Mouse (Mus musculus) layer of hippocampus, adult 18-20 months (tissue): ENCODE results near the gene Rps5. TPM values are rescaled to one million over a fixed set of nuclear protein-coding genes. Genes with fewer than 3 reads are reported as not detected.

ENCODE experiments used
- total RNA-seq, 2 experiments: library from RNA; stranded (reverse); gene quantifications; 2 replicates each; pipeline ENCODE4 v1.2.3; 2021

Gene Rps5
- total RNA-seq, 2 experiments from 2014 or later: 427 to 466 TPM

Other genes starting within 250 kb of the Rps5 start
- gene Vmn2r55, start 237.3 kb upstream of the Rps5 start, total RNA-seq: not detected
- gene Vmn2r56, start 187.3 kb upstream of the Rps5 start, total RNA-seq: under 1 TPM in 1 of 2 experiments, not detected in 1; 0.05 TPM
- 10 to 100 TPM; 24.2 to 26.5 TPM for gene Zscan18, start 118.7 kb upstream of the Rps5 start, total RNA-seq
- gene Zfp329, start 103.4 kb upstream of the Rps5 start, total RNA-seq: 10 to 100 TPM; 20.7 to 23.0 TPM
- gene Zfp110, start 87.5 kb upstream of the Rps5 start, total RNA-seq: 10 to 100 TPM; 14.8 to 17.1 TPM
- gene Zfp128, start 41.1 kb upstream of the Rps5 start, total RNA-seq: 1 to 10 TPM; 7.1 to 7.3 TPM
- gene Zscan22, start 24.5 kb upstream of the Rps5 start, total RNA-seq: 10 to 100 TPM; 15.9 to 17.4 TPM
- gene Rnf225, start 5.1 kb downstream of the Rps5 start, total RNA-seq: under 1 TPM; 0.71 to 0.97 TPM
- 10 to 100 TPM; 10.1 to 12.7 TPM for gene Zfp324, start 43.5 kb downstream of the Rps5 start, total RNA-seq
- 1 to 10 TPM; 8.1 to 8.6 TPM for gene Zfp446, start 55.6 kb downstream of the Rps5 start, total RNA-seq
- under 1 TPM in 1 of 2 experiments, not detected in 1; 0.57 TPM for gene Slc27a5, start 75.9 kb downstream of the Rps5 start, total RNA-seq
- gene Trim28, start 76.8 kb downstream of the Rps5 start, total RNA-seq: 100 to 1,000 TPM; 216 to 246 TPM
- 10 to 100 TPM; 33.2 to 34.3 TPM for gene Zbtb45, start 87.7 kb downstream of the Rps5 start, total RNA-seq
- 100 to 1,000 TPM; 146 to 159 TPM for gene Chmp2a, start 112.5 kb downstream of the Rps5 start, total RNA-seq
- 100 to 1,000 TPM; 196 to 202 TPM for gene Ube2m, start 116.0 kb downstream of the Rps5 start, total RNA-seq
- 10 to 100 TPM; 11.9 to 13.1 TPM for gene Mzf1, start 132.5 kb downstream of the Rps5 start, total RNA-seq
- gene Vmn1r85, start 172.9 kb downstream of the Rps5 start, total RNA-seq: not detected
- not detected for gene Vmn1r86, start 197.6 kb downstream of the Rps5 start, total RNA-seq
- not detected for gene Vmn1r87, start 217.9 kb downstream of the Rps5 start, total RNA-seq
- gene Vmn1r88, start 237.3 kb downstream of the Rps5 start, total RNA-seq: under 1 TPM; 0.18 to 0.22 TPM